ENCODE assay signal across 13 mouse cellular contexts in genomic region chr9:92217484-92217883, GRCm38 (mm10). TPM values are rescaled to one million over a fixed set of nuclear protein-coding genes. Genes with fewer than 3 reads are reported as not detected.
DNase-seq lines count a peak whose midpoint lies in the region; ATAC-seq and TF ChIP-seq lines count a peak whose summit lies in the region.
"Had no signal": no experiment of that assay in that cellular context is flagged by ENCODE, and none has a peak within 500 bp of the region (broad histone marks: within the 10 kb centered on the region; RNA-seq: fewer than 3 reads in every experiment).

No protein-coding gene starts in this region.

- TF ChIP-seq CTCF in heart, adult 2 months (IDR thresholded peaks at IDR 0.05): peak; percentile 61

- peaks cover 10% of the 10 kb centered on the region; the same call in 1 of the 2 replicates for H3K36me3 ChIP-seq in heart, adult 2 months (ENCODE audit: control insufficient read depth, insufficient read depth, low read length)
- H3K36me3 ChIP-seq in heart, embryonic 10.5 days: no peaks in the 10 kb centered on the region
- no peaks in the 10 kb centered on the region for H3K36me3 ChIP-seq in liver, embryonic 11.5 days (ENCODE audit: control insufficient read depth, insufficient read depth, low read length)
- no peaks in the 10 kb centered on the region for H3K36me3 ChIP-seq in liver, embryonic 12.5 days
- H3K36me3 ChIP-seq: hindbrain, embryonic 15.5 days had no signal

- H3K9me3 ChIP-seq in heart, embryonic 10.5 days: no peaks in the 10 kb centered on the region
- no peaks in the 10 kb centered on the region for H3K9me3 ChIP-seq in liver, embryonic 11.5 days (ENCODE audit: control insufficient read depth, low read length)
- H3K9me3 ChIP-seq in liver, embryonic 12.5 days (replicated peaks): no peaks in the 10 kb centered on the region
- H3K9me3 ChIP-seq: hindbrain, embryonic 15.5 days had no signal

- H3K4me3 ChIP-seq in heart, adult 2 months: no peak overlapping the region
- H3K4me3 ChIP-seq in heart, embryonic 10.5 days: no peak overlapping the region
- H3K4me3 ChIP-seq in liver, embryonic 11.5 days (ENCODE audit: low read depth, low read length): no peak overlapping the region
- no peak overlapping the region for H3K4me3 ChIP-seq in liver, embryonic 12.5 days
- H3K4me3 ChIP-seq: hindbrain, embryonic 15.5 days had no signal

- peak; percentile 72 for ATAC-seq in liver, embryonic 11.5 days (replicated peaks; ENCODE audit: low FRiP score)
- no peak for ATAC-seq in liver, embryonic 12.5 days
- ATAC-seq in megakaryocyte progenitor cell, adult 5-6 weeks (replicated peaks; ENCODE audit: poor library complexity): peak; percentile 90

- no peak for TF ChIP-seq POLR2A in heart, adult 2 months (IDR thresholded peaks at IDR 0.05; ENCODE audit: insufficient read depth, low read depth, low read length)

- H3K4me1 ChIP-seq in heart, adult 2 months (ENCODE audit: control insufficient read depth, insufficient read depth, low read length): no peaks in the 10 kb centered on the region; the same call in 1 of the 2 replicates
- H3K4me1 ChIP-seq in heart, embryonic 10.5 days: no peaks in the 10 kb centered on the region
- no peaks in the 10 kb centered on the region for H3K4me1 ChIP-seq in liver, embryonic 11.5 days (replicated peaks; ENCODE audit: control insufficient read depth, insufficient read depth, low read length)
- peaks cover 4% of the 10 kb centered on the region; the same call in 1 of the 2 replicates for H3K4me1 ChIP-seq in liver, embryonic 12.5 days
- H3K4me1 ChIP-seq: hindbrain, embryonic 15.5 days had no signal

- H3K4me2 ChIP-seq in liver, embryonic 11.5 days: no peak overlapping the region
- H3K4me2 ChIP-seq in liver, embryonic 12.5 days: no peak overlapping the region
- H3K4me2 ChIP-seq: hindbrain, embryonic 15.5 days had no signal

- no peak for TF ChIP-seq EP300 in heart, adult 2 months (IDR thresholded peaks at IDR 0.05; ENCODE audit: insufficient read depth, low read depth, low read length)

- H3K79me2 ChIP-seq in heart, adult 2 months (replicated peaks; ENCODE audit: control insufficient read depth, insufficient read depth, low read length): no peaks in the 10 kb centered on the region

- no peak overlapping the region for H3K27ac ChIP-seq in heart, adult 2 months
- no peak overlapping the region for H3K27ac ChIP-seq in heart, embryonic 10.5 days
- H3K27ac ChIP-seq in liver, embryonic 11.5 days (ENCODE audit: low read depth, low read length): no peak overlapping the region
- H3K27ac ChIP-seq in liver, embryonic 12.5 days: no peak overlapping the region
- H3K27ac ChIP-seq: hindbrain, embryonic 15.5 days had no signal

- no peaks in the 10 kb centered on the region for H3K27me3 ChIP-seq in heart, adult 2 months (ENCODE audit: control insufficient read depth, insufficient read depth, low read length)
- H3K27me3 ChIP-seq in heart, embryonic 10.5 days (ENCODE audit: insufficient read depth, poor library complexity, severe bottlenecking): no peaks in the 10 kb centered on the region
- H3K27me3 ChIP-seq in liver, embryonic 11.5 days (replicated peaks; ENCODE audit: control insufficient read depth, insufficient read depth, low read length): no peaks in the 10 kb centered on the region
- H3K27me3 ChIP-seq in liver, embryonic 12.5 days (replicated peaks): no peaks in the 10 kb centered on the region
- H3K27me3 ChIP-seq: hindbrain, embryonic 15.5 days had no signal

- DNase-seq in heart, adult 2 months: no peak
- no peak for DNase-seq in heart, embryonic 10.5 days (ENCODE audit: low spot score)
- DNase-seq in liver, embryonic 11.5 days (ENCODE audit: low spot score): no peak
- DNase-seq in NIH3T3 (ENCODE audit: low read depth): peak; percentile 45
- no peak for DNase-seq in spleen, postnatal 14 days (ENCODE audit: low spot score in 2 of 2)
- DNase-seq in gastrocnemius, postnatal 36 days: no peak
- DNase-seq: adrenal gland, postnatal 36 days; cerebellum, postnatal 25 days; right cerebral cortex, adult 18-20 months had no signal

- intact Hi-C loops in heart, adult 2 months (cut with DNase I): loop anchor here (5.0 kb wide), 3 partner anchors 240 to 395 kb away; partner anchors contain the start of genes Plod2 and Plscr4
- intact Hi-C loops in gastrocnemius, postnatal 36 days (cut with DNase I): no loop called here

- H3K9ac ChIP-seq in heart, adult 2 months (ENCODE audit: low read depth, low read length): no peak overlapping the region
- H3K9ac ChIP-seq in liver, embryonic 11.5 days (ENCODE audit: low read depth, low read length): no peak overlapping the region
- no peak overlapping the region for H3K9ac ChIP-seq in liver, embryonic 12.5 days
- H3K9ac ChIP-seq: hindbrain, embryonic 15.5 days had no signal

- WGBS in heart, adult 2 months: 28% methylated on average over 4 of the region's 4 CpGs
- 64% methylated on average over 4 of the region's 4 CpGs for WGBS in heart, embryonic 10.5 days
- 45% methylated on average over 4 of the region's 4 CpGs for WGBS in liver, embryonic 11.5 days
- 26% methylated on average over 4 of the region's 4 CpGs for WGBS in liver, embryonic 12.5 days (ENCODE audit: insufficient replicate concordance)

RNA-seq across cellular contexts. Expression of gene Plscr5, which starts 24.7 kb away (rescaled TPM):
- not detected for total RNA-seq in heart, adult 2 months (2021)
- polyA plus RNA-seq in heart, adult 2 months (2012; rRNA removed): not detected in 2 replicates
- polyA plus RNA-seq in heart, embryonic 10.5 days (2016; fragmentation: Nextera tagmentation; extraction: Ambion mirVana): not detected in 2 replicates
- polyA plus RNA-seq in liver, embryonic 11.5 days (2014; fragmentation: Nextera tagmentation; extraction: Ambion mirVana): not detected in 2 replicates
- not detected in 2 replicates for polyA plus RNA-seq in liver, embryonic 12.5 days (2016; fragmentation: Nextera tagmentation; extraction: Ambion mirVana)
- total RNA-seq in megakaryocyte progenitor cell, adult 5-6 weeks (2015): not detected in 2 replicates
- not detected in 2 replicates for total RNA-seq in megakaryocyte progenitor cell, adult 5-6 weeks (2017)
- not detected for total RNA-seq in gastrocnemius, postnatal 36 days (2021)
- total RNA-seq: adrenal gland, postnatal 36 days; heart, adult 8-10 months had no signal

RNA-seq across cellular contexts. Expression of gene Plscr1, which starts 32.1 kb away (rescaled TPM):
- 10 to 100 TPM; 11.0 to 14.0 TPM for total RNA-seq in heart, adult 2 months (2021)
- 6.1 and 9.9 TPM in 2 replicates for polyA plus RNA-seq in heart, adult 2 months (2012; rRNA removed)
- 37.8 and 38.7 TPM in 2 replicates for polyA plus RNA-seq in heart, embryonic 10.5 days (2016; fragmentation: Nextera tagmentation; extraction: Ambion mirVana)
- polyA plus RNA-seq in liver, embryonic 11.5 days (2014; fragmentation: Nextera tagmentation; extraction: Ambion mirVana): 35.4 and 36.9 TPM in 2 replicates
- polyA plus RNA-seq in liver, embryonic 12.5 days (2016; fragmentation: Nextera tagmentation; extraction: Ambion mirVana): 23.1 and 23.8 TPM in 2 replicates
- total RNA-seq in megakaryocyte progenitor cell, adult 5-6 weeks (2015): 47.3 and 65.8 TPM in 2 replicates
- 28.2 and 37.0 TPM in 2 replicates for total RNA-seq in megakaryocyte progenitor cell, adult 5-6 weeks (2017)
- total RNA-seq in gastrocnemius, postnatal 36 days (2021): under 1 TPM; 0.67 to 0.69 TPM

RNA-seq across cellular contexts. Expression of gene Plscr2, which starts 57.9 kb away (rescaled TPM):
- total RNA-seq in heart, adult 2 months (2021): 10 to 100 TPM; 25.1 to 27.1 TPM
- polyA plus RNA-seq in heart, adult 2 months (2012; rRNA removed): 12.1 and 21.0 TPM in 2 replicates
- polyA plus RNA-seq in heart, embryonic 10.5 days (2016; fragmentation: Nextera tagmentation; extraction: Ambion mirVana): 0.85 and 2.6 TPM in 2 replicates
- 0.55 and 0.60 TPM in 2 replicates for polyA plus RNA-seq in liver, embryonic 11.5 days (2014; fragmentation: Nextera tagmentation; extraction: Ambion mirVana)
- 0.38 and 0.76 TPM in 2 replicates for polyA plus RNA-seq in liver, embryonic 12.5 days (2016; fragmentation: Nextera tagmentation; extraction: Ambion mirVana)
- total RNA-seq in megakaryocyte progenitor cell, adult 5-6 weeks (2015): 0.30 TPM in 1 of 2 replicates, not detected in the other
- not detected in 2 replicates for total RNA-seq in megakaryocyte progenitor cell, adult 5-6 weeks (2017)
- 1 to 10 TPM; 1.3 to 1.4 TPM for total RNA-seq in gastrocnemius, postnatal 36 days (2021)
